In genomic region chrX:36752586-36752985, GRCm38 (mm10) we compare ENCODE assay signal across 25 mouse cellular contexts. TPM values are rescaled to one million over a fixed set of nuclear protein-coding genes. Genes with fewer than 3 reads are reported as not detected.
DNase-seq lines count a peak whose midpoint lies in the region; ATAC-seq lines count a peak whose summit lies in the region.
"Had no signal": no experiment of that assay in that cellular context is flagged by ENCODE, and none has a peak within 500 bp of the region (broad histone marks: within the 10 kb centered on the region; RNA-seq: fewer than 3 reads in every experiment).

No protein-coding gene starts in this region.

- no peak overlapping the region for H3K4me2 ChIP-seq in heart, embryonic 11.5 days
- H3K4me2 ChIP-seq in forebrain, embryonic 15.5 days (replicated peaks), result no peak overlapping the region

- H3K4me1 ChIP-seq in heart, embryonic 11.5 days (ENCODE audit: control insufficient read depth, insufficient read depth, low read length), result no peaks in the 10 kb centered on the region
- H3K4me1 ChIP-seq in forebrain, embryonic 15.5 days, result no peaks in the 10 kb centered on the region

- DNase-seq in heart, adult 11 months, result peak; percentile 19
- DNase-seq in 3T3-L1 (ENCODE audit: low read depth, low spot score), result peak; percentile 71
- DNase-seq in Muller cell, postnatal 12 days (ENCODE audit: inconsistent ontology term), result peak; percentile 11
- peak; percentile 54 for DNase-seq in NIH3T3 (ENCODE audit: low read depth)
- DNase-seq in adrenal gland, postnatal 10 days, result no peak
- DNase-seq: adrenal gland, adult 2 months; adrenal gland, adult 8-10 months; adrenal gland, postnatal 14 days; adrenal gland, postnatal 25 days; adrenal gland, postnatal 36 days; B cell, adult 2 months; cerebellum, adult 11 months; cerebellum, adult 11-12 months; cerebellum, adult 18-20 months; cerebellum, adult 2 months; cerebellum, adult 8-10 months; cerebellum, adult 9-10 months had no signal

- H3K9ac ChIP-seq in heart, embryonic 11.5 days (ENCODE audit: low read depth, low read length), result no peak overlapping the region
- H3K9ac ChIP-seq in forebrain, embryonic 15.5 days (replicated peaks), result no peak overlapping the region

- ATAC-seq in heart, embryonic 11.5 days (replicated peaks; ENCODE audit: insufficient number of reproducible peaks, low FRiP score, low TSS enrichment), result no peak
- ATAC-seq in forebrain, embryonic 15.5 days (replicated peaks), result no peak
- no peak for ATAC-seq in erythroblast, adult 5-6 weeks (replicated peaks; ENCODE audit: low FRiP score, poor library complexity, severe bottlenecking)
- ATAC-seq: activated CD4-positive, CD25-positive, alpha-beta regulatory T cell, adult 4 months; CD4-positive, CD25-positive, alpha-beta regulatory T cell, adult 4 months; Patski had no signal

- no peak overlapping the region for H3K4me3 ChIP-seq in heart, embryonic 11.5 days (ENCODE audit: low read depth, low read length)
- no peak overlapping the region for H3K4me3 ChIP-seq in forebrain, embryonic 15.5 days

- no peak overlapping the region for H3K27ac ChIP-seq in heart, embryonic 11.5 days (ENCODE audit: low read depth, low read length)
- no peak overlapping the region for H3K27ac ChIP-seq in forebrain, embryonic 15.5 days (replicated peaks)

- WGBS in heart, embryonic 11.5 days (ENCODE audit: insufficient replicate concordance), result 84% methylated on average over 3 of the region's 3 CpGs
- WGBS in forebrain, embryonic 15.5 days, result 90% methylated on average over 3 of the region's 3 CpGs

- no peaks in the 10 kb centered on the region for H3K9me3 ChIP-seq in heart, embryonic 11.5 days (replicated peaks; ENCODE audit: control insufficient read depth, low read length)
- no peaks in the 10 kb centered on the region for H3K9me3 ChIP-seq in forebrain, embryonic 15.5 days
- H3K9me3 ChIP-seq: G1E had no signal

- no peaks in the 10 kb centered on the region for H3K27me3 ChIP-seq in heart, embryonic 11.5 days (ENCODE audit: control insufficient read depth, insufficient read depth, low read length)
- H3K27me3 ChIP-seq in forebrain, embryonic 15.5 days, result no peaks in the 10 kb centered on the region
- H3K27me3 ChIP-seq: CH12.LX, Patski had no signal

- no peaks in the 10 kb centered on the region for H3K36me3 ChIP-seq in heart, embryonic 11.5 days (ENCODE audit: control insufficient read depth, insufficient read depth, low read length)
- H3K36me3 ChIP-seq in forebrain, embryonic 15.5 days, result no peaks in the 10 kb centered on the region
- H3K36me3 ChIP-seq: G1E had no signal

RNA-seq across cellular contexts. Expression of gene Slc25a43, which starts 9.1 kb away (rescaled TPM):
- 2.2 and 3.6 TPM in 2 replicates for polyA plus RNA-seq in heart, embryonic 11.5 days (2014; fragmentation: Nextera tagmentation; extraction: Ambion mirVana)
- 0.60 and 0.70 TPM in 2 replicates for polyA plus RNA-seq in forebrain, embryonic 15.5 days (2015; fragmentation: Nextera tagmentation; extraction: Ambion mirVana)
- not detected in 2 replicates for total RNA-seq in erythroblast, adult 5-6 weeks (2015; ENCODE audit: low replicate concordance)
- total RNA-seq in erythroblast, adult 5-6 weeks (2017; ENCODE audit: low replicate concordance), result not detected in 2 replicates
- 1 to 10 TPM; 1.3 to 2.0 TPM for total RNA-seq in adrenal gland, postnatal 10 days (2021)
- polyA plus RNA-seq: G1E had no signal

RNA-seq across cellular contexts. Expression of gene Slc25a5, which starts 42.9 kb away (rescaled TPM):
- 1,149 and 1,243 TPM in 2 replicates for polyA plus RNA-seq in heart, embryonic 11.5 days (2014; fragmentation: Nextera tagmentation; extraction: Ambion mirVana)
- 483 and 523 TPM in 2 replicates for polyA plus RNA-seq in forebrain, embryonic 15.5 days (2015; fragmentation: Nextera tagmentation; extraction: Ambion mirVana)
- total RNA-seq in erythroblast, adult 5-6 weeks (2015; ENCODE audit: low replicate concordance), result 240 and 241 TPM in 2 replicates
- 141 and 160 TPM in 2 replicates for total RNA-seq in erythroblast, adult 5-6 weeks (2017; ENCODE audit: low replicate concordance)
- 100 to 1,000 TPM; 591 to 638 TPM for total RNA-seq in adrenal gland, postnatal 10 days (2021)
